Mouse (Mus musculus): ENCODE data around the gene Cpd.
A peak's percentile ranks its signal among the peaks of the same experiment; 100 is the strongest.

The Cpd gene

DNA sequence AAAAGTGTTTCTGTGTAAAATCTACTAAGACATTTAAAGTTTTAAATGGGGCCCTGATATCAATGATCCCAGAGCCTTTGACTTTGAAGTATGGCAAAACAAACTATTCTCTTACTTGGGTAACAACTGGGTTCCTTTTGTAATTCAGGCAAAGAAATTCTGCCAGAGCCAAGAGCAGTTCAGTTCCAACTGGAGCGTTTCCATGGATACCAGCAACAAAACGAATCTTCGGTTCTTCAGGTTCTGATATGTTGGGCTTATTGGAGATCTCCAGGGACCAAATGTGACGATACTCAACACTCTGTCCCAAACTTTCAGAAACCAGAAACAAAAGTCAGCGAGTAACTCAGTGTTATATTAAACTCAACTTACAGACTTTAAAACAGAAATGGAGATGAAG lies 51.5 kb downstream of the Cpd start:
- H3K4me3 ChIP-seq (replicated peaks; ENCODE audit: low read length), result no peak overlapping the region
- no peaks in the 10 kb centered on the region for H3K9me3 ChIP-seq (ENCODE audit: low read length)
- no peak for TF ChIP-seq NANOG (IDR thresholded peaks at IDR 0.05; ENCODE audit: borderline replicate concordance, low read length)
- no peak for TF ChIP-seq POU5F1 (IDR thresholded peaks at IDR 0.05; ENCODE audit: borderline replicate concordance, low read length)
- H3K36me3 ChIP-seq (ENCODE audit: insufficient read depth, low read length), result 0 out of 2 replicates have a peak, but pooled peaks cover 5% of the 10 kb centered on the region
- no peaks in the 10 kb centered on the region for H3K27me3 ChIP-seq (ENCODE audit: insufficient read depth, low read length)
- 0 out of 2 replicates have a peak, but pooled peaks cover 3% of the 10 kb centered on the region for H3K4me1 ChIP-seq (replicated peaks; ENCODE audit: low read depth, low read length)

DNA sequence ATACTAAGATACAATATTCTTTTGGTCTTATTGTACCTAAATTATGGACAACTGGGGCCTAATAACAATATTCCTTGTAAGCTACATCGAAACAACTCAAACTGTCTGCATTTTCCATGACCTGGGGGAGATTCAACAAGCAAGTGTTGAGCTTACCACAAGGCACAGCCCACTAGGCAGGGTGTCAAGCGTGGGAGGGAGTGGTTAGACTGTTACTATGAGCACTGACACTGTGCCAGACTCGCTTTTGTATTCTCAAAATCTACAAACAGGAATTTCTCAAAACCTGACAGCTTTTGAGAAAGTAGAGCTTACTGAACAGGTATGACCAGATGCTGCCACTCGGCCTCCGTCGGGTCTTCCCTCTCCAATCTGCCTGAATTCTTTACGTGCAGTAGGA lies 55.5 kb downstream of the Cpd start:
- no peaks in the 10 kb centered on the region for H3K27me3 ChIP-seq (ENCODE audit: insufficient read depth, low read length)
- no peaks in the 10 kb centered on the region for H3K9me3 ChIP-seq (ENCODE audit: low read length)
- 0 out of 2 replicates have a peak, but pooled peaks cover 3% of the 10 kb centered on the region for H3K4me1 ChIP-seq (replicated peaks; ENCODE audit: low read depth, low read length)
- TF ChIP-seq CTCF (conservative IDR thresholded peaks at IDR 0.05; ENCODE audit: low read length), result no peak
- no peak for TF ChIP-seq POU5F1 (IDR thresholded peaks at IDR 0.05; ENCODE audit: borderline replicate concordance, low read length)
- no peak for TF ChIP-seq NANOG (IDR thresholded peaks at IDR 0.05; ENCODE audit: borderline replicate concordance, low read length)
- no peaks in the 10 kb centered on the region for H3K36me3 ChIP-seq (ENCODE audit: insufficient read depth, low read length)
- H3K4me3 ChIP-seq (replicated peaks; ENCODE audit: low read length), result no peak overlapping the region

DNA sequence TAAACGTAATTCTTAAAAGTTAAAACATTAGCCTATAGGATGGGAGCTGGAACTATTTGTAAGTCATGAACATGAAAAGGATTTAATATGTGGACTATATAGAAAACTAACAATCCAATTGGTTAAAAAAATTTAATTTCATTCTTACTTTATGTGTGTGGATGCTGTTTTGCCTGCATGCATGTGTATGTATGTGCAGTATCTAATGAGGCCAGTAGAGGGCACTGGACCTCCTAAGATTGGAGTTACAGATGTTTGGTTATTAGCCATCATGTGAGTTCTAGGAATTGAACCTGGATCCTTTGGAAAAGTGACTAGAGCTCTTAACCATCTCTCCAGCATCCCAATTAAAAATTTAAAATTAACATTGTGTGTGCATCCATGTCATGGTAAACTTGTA lies 57.6 kb downstream of the Cpd start:
- Histone ChIP-seq H3K4me1 (replicated peaks; ENCODE audit: low read depth, low read length) (no peaks in the 10 kb centered on the region), H3K9me3 (ENCODE audit: low read length) (no peaks in the 10 kb centered on the region), H3K27me3 (ENCODE audit: insufficient read depth, low read length) (no peaks in the 10 kb centered on the region), H3K4me3 (replicated peaks; ENCODE audit: low read length) (no peak overlapping the region), H3K36me3 (ENCODE audit: insufficient read depth, low read length) (no peaks in the 10 kb centered on the region)
- TF ChIP-seq NANOG (IDR thresholded peaks at IDR 0.05; ENCODE audit: borderline replicate concordance, low read length) (no peak), CTCF (conservative IDR thresholded peaks at IDR 0.05; ENCODE audit: low read length) (peak; percentile 86), POU5F1 (IDR thresholded peaks at IDR 0.05; ENCODE audit: borderline replicate concordance, low read length) (no peak)

DNA sequence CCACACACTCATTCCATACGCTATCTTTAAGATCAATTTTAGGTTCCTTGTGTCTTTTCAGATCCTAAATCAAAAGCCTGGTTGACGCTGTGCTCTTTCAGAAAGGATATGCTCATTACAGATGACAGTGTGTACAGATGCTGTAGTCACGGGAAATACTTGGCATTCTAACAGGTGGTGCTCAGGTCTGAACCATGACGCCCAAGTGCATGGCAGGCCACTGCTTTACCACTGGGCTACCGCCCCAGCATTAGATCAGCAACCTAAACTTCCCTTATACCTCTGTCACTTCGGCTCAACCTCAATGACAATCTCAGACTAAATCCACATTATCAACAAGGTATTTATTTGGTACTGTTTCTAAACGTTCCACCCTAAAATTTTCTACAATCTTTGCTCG lies 71.3 kb downstream of the Cpd start:
- H3K4me3 ChIP-seq (replicated peaks; ENCODE audit: low read length), result no peak overlapping the region
- no peaks in the 10 kb centered on the region for H3K4me1 ChIP-seq (replicated peaks; ENCODE audit: low read depth, low read length)

DNA sequence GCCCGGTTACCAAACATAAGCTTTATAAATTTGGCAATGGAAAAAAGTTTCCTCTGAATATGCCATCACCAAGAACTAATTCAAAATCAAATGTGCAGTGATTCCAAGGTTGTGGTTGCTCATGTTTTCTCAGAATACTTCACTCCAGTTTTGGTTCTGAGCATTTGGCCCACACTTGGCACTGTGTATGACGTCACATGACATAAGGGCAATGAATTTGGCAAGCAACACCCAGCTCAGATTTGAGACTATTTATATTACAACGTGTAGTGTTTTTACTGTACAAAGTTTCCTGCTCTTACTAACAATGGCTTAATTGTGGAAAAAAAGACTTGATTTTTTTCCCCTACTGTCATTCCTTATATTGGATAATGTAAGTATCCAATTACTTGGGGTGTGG lies 73.0 kb downstream of the Cpd start:
- no peaks in the 10 kb centered on the region for H3K27me3 ChIP-seq (ENCODE audit: insufficient read depth, low read length)

More for the DNA sequence above, 71.3 kb downstream of the Cpd start:
- no peaks in the 10 kb centered on the region for H3K36me3 ChIP-seq (ENCODE audit: insufficient read depth, low read length)
- H3K27me3 ChIP-seq (ENCODE audit: insufficient read depth, low read length), result no peaks in the 10 kb centered on the region
- TF ChIP-seq CTCF (conservative IDR thresholded peaks at IDR 0.05; ENCODE audit: low read length) (no peak), POU5F1 (IDR thresholded peaks at IDR 0.05; ENCODE audit: borderline replicate concordance, low read length) (no peak), NANOG (IDR thresholded peaks at IDR 0.05; ENCODE audit: borderline replicate concordance, low read length) (no peak)
- no peaks in the 10 kb centered on the region for H3K9me3 ChIP-seq (ENCODE audit: low read length)

DNA sequence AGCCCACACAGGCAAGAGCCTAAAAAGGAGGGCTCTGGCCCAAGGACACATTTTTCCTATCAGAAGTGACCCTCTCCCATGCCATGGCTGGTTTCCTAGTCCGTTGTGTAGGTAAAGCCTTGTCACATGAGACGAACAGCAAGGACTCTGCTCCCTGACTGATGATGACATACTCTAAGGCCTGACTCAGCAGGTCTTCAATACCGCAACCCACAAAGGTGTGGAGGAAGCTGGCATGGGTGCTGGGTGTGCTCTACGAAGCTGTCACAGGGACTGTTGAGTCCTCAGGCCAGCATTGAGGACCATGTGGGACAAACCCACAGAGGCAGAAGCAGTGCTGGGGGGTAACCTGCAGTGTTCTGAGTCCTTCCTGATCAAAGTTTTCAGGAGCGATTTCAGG lies 76.3 kb downstream of the Cpd start:
- no peaks in the 10 kb centered on the region for H3K36me3 ChIP-seq (ENCODE audit: insufficient read depth, low read length)
- no peaks in the 10 kb centered on the region for H3K27me3 ChIP-seq (ENCODE audit: insufficient read depth, low read length)
- TF ChIP-seq POU5F1 (IDR thresholded peaks at IDR 0.05; ENCODE audit: borderline replicate concordance, low read length), result no peak
- TF ChIP-seq CTCF (conservative IDR thresholded peaks at IDR 0.05; ENCODE audit: low read length), result no peak
- no peak for TF ChIP-seq NANOG (IDR thresholded peaks at IDR 0.05; ENCODE audit: borderline replicate concordance, low read length)
- H3K4me3 ChIP-seq (replicated peaks; ENCODE audit: low read length), result no peak overlapping the region
- no peaks in the 10 kb centered on the region for H3K4me1 ChIP-seq (replicated peaks; ENCODE audit: low read depth, low read length)
- no peaks in the 10 kb centered on the region for H3K9me3 ChIP-seq (ENCODE audit: low read length)

More for the DNA sequence above, 73.0 kb downstream of the Cpd start:
- Histone ChIP-seq H3K4me3 (replicated peaks; ENCODE audit: low read length) (no peak overlapping the region), H3K36me3 (ENCODE audit: insufficient read depth, low read length) (no peaks in the 10 kb centered on the region), H3K9me3 (ENCODE audit: low read length) (no peaks in the 10 kb centered on the region), H3K4me1 (replicated peaks; ENCODE audit: low read depth, low read length) (no peaks in the 10 kb centered on the region)
- no peak for TF ChIP-seq POU5F1 (IDR thresholded peaks at IDR 0.05; ENCODE audit: borderline replicate concordance, low read length)
- no peak for TF ChIP-seq NANOG (IDR thresholded peaks at IDR 0.05; ENCODE audit: borderline replicate concordance, low read length)
- TF ChIP-seq CTCF (conservative IDR thresholded peaks at IDR 0.05; ENCODE audit: low read length), result no peak

DNA sequence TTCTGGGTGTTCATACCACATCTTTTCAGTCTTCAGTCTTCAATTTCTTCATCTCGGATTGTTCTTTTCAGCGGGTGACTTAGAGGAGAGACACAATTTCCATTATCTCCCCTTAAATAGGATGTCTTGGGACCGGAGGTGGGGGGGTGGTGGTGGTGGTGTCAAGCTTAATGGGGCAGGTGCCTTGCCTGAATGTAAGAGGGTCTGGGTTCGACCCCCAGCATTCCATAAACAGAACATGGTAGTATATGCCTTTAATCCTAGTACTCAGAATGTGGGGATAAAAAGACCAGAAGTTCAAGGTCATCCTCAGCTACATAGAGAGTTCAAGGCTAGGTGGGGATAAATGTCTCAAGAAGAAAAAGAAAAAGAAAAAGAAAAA lies 83.1 kb downstream of the Cpd start:
- Histone ChIP-seq H3K4me1 (replicated peaks; ENCODE audit: low read depth, low read length) (peaks cover 12% of the 10 kb centered on the region), H3K4me3 (replicated peaks; ENCODE audit: low read length) (no peak overlapping the region), H3K27me3 (ENCODE audit: insufficient read depth, low read length) (no peaks in the 10 kb centered on the region), H3K36me3 (ENCODE audit: insufficient read depth, low read length) (peaks cover 15% of the 10 kb centered on the region), H3K9me3 (ENCODE audit: low read length) (no peaks in the 10 kb centered on the region)
- TF ChIP-seq NANOG (IDR thresholded peaks at IDR 0.05; ENCODE audit: borderline replicate concordance, low read length) (no peak), POU5F1 (IDR thresholded peaks at IDR 0.05; ENCODE audit: borderline replicate concordance, low read length) (no peak), CTCF (conservative IDR thresholded peaks at IDR 0.05; ENCODE audit: low read length) (no peak)

DNA sequence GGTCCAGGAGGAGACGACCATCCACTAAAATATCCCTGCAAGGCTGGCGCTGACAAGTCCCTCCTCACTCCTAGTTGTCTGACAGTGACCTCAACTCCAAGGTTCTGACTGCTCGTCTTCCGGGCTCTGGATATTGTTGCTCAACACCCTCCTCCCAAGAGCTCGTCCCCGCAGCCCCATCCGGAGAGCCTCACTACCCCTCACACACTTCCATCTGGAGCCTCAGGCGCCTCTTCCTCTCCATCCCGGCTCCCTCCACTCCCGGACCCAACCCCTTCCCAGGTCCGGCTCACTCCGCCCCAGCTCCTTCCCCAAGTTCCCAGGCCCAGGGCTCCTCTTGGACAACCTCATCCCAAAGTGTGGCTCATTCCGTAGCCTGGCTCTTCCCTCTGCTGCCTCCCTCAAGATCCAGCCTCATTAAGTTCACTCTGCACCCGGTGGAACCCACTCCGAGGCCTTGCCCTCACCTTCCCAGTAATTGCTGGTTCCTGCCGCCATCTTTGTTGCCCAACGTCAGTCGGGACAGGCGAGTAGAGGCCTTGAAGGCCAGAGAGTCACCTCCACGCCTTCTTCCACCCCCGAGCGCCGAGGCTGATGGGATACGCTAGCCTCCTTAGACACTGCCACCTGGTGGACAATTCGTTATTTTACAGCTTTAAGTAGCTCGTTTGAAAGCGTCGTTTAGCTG lies 83.6 kb downstream of the Cpd start, which contains the start of gene Gosr1:
TSS of gene Gosr1 (minus strand) at position 527 of the 688 bp plus-strand sequence.
- TF ChIP-seq CTCF (conservative IDR thresholded peaks at IDR 0.05; ENCODE audit: low read length) (peak; percentile 54), POU5F1 (IDR thresholded peaks at IDR 0.05; ENCODE audit: borderline replicate concordance, low read length) (no peak)
- peak within 1 kb of the TSS; percentile 95 for H3K4me3 ChIP-seq (replicated peaks; ENCODE audit: low read length)

DNA sequence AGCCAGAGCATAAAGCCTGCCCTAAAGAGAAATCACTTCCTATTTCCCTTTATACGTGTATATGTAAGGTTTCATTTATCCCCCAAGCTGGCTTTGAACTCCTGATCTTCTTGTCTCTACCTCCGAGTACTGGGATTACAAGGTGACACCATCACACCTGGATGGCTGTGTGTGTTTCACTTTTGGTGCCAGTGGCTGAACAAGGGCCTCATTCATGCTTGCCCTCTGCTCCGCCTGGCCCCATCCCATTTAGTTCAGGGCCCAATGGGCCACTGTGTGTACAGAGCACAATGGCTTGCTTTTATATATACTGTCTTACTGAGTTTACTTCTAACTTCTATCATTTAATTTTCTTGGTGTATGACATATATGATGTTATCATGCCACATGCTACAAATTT lies 94.5 kb downstream of the Cpd start:
- peaks cover 29% of the 10 kb centered on the region for H3K4me1 ChIP-seq (replicated peaks; ENCODE audit: low read depth, low read length)
- H3K4me3 ChIP-seq (replicated peaks; ENCODE audit: low read length), result no peak overlapping the region
- H3K27me3 ChIP-seq (ENCODE audit: insufficient read depth, low read length), result no peaks in the 10 kb centered on the region
- no peaks in the 10 kb centered on the region for H3K9me3 ChIP-seq (ENCODE audit: low read length)
- peaks cover 76% of the 10 kb centered on the region for H3K36me3 ChIP-seq (ENCODE audit: insufficient read depth, low read length)
- TF ChIP-seq POU5F1 (IDR thresholded peaks at IDR 0.05; ENCODE audit: borderline replicate concordance, low read length), result no peak
- no peak for TF ChIP-seq NANOG (IDR thresholded peaks at IDR 0.05; ENCODE audit: borderline replicate concordance, low read length)
- TF ChIP-seq CTCF (conservative IDR thresholded peaks at IDR 0.05; ENCODE audit: low read length), result no peak

More for the DNA sequence above, 83.6 kb downstream of the Cpd start, which contains the start of gene Gosr1:
- H3K36me3 ChIP-seq (ENCODE audit: insufficient read depth, low read length), result peaks cover 19% of the 10 kb centered on the region
- H3K27me3 ChIP-seq (ENCODE audit: insufficient read depth, low read length), result no peaks in the 10 kb centered on the region
- H3K4me1 ChIP-seq (replicated peaks; ENCODE audit: low read depth, low read length), result peaks cover 12% of the 10 kb centered on the region
- H3K9me3 ChIP-seq (ENCODE audit: low read length), result no peaks in the 10 kb centered on the region
